Mouse (Mus musculus) left cerebral cortex, postnatal 25 days (tissue): ENCODE results near the gene Grem1. TPM values are rescaled to one million over a fixed set of nuclear protein-coding genes. Genes with fewer than 3 reads are reported as not detected.
A peak's percentile ranks its signal among the peaks of the same experiment; 100 is the strongest.

Experiments
- DNase-seq, 2 experiments: peaks; one replicate each; pipeline ENCODE4 v3.0.0; 2022; ENCODE audit warnings: low spot score in 2 of 2, mixed read lengths in 1 of 2
- intact Hi-C: fragments of 180-260 bp; cut with DNase I; formaldehyde crosslinking; loops from one replicate; pipeline ENCODE4 v1.15.1; 2025
- total RNA-seq, 2 experiments: library from RNA; stranded (reverse); gene quantifications; 2 replicates each; pipeline ENCODE4 v1.2.3; 2021

The Grem1 gene
- total RNA-seq, 2 experiments from 2014 or later, result 1.3 to 1.5 TPM

DNA sequence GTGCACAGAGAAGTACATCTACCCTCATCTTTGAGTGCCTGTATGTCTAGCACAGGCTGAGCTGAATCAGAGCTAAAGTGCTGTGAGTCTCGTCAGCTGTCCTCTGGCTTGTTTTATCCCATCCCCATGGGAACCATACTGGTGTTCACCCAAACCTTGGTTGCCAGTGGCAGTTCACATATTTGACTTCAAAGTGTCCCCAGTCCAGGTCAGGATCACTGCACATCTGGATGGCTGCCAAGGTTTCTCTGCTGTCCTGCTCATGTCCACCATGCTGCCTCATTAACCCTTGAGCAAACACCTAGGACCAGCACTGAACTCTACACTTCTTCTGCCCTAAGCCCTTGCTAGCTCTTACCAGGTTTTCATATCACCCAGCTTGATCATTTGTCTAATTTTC is 7.4 kb upstream of the Grem1 start:
- intact Hi-C loops, result no loop called here

DNA sequence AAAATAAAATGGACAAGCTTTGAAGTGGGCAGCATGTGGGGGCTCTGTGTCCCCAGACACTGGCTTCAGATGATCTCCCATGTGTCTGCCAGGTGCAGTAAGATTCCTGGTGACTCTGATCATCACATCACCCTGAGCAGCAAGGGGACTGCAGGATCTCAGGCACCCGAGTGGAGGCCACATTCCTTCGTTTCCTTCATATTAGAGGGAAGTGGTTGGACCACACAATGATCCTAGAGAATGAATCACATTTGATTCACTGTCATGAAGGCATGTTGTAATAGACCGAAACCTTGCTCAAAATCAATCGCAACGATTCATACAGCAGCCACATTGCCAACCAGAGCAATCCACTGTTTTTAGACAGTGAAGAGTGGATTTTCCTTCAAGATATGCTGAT is 6.5 kb upstream of the Grem1 start:
- no peak for DNase-seq
- intact Hi-C loops, result no loop called here

More for the DNA sequence above, 7.4 kb upstream of the Grem1 start:
- no peak for DNase-seq

DNA sequence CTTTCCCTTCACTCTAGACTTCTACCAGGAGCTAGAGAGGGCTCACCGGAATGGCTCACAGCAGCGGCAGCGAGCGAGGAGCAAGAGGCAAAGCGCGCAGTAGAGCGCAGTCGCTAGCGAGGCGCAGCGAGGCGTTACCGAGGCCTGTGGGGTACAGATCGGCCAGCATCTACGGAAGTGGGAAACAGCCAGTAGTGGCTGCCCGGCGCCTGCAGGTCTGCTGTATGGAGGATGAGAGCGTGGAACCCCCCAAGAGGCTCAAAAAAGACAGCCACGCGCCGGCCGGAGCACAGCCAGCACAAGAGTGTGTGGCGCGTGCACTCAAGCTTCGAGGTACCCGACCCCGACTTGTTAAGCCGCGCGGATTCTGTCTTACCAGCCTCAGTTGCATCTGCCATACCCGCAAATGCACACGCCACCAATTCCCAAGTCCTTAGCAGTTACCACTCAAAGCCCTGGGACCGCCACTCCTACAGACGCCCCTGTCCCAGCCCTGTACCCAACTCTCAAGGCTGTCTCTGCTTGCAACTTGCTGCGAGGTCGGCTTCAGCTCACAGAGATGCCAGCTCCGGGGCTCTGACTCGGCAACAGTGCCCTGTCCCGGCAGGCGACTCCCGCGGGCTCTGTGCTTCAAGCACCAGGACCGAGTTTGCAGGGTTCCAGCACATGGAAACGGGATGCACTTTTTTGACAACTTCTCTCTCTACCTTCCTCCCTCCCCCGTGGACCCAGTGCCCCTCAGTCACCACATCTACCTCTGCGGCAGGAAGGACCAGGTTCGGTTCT is 728 bp downstream of the Grem1 start:
- intact Hi-C loops, result no loop called here

DNA sequence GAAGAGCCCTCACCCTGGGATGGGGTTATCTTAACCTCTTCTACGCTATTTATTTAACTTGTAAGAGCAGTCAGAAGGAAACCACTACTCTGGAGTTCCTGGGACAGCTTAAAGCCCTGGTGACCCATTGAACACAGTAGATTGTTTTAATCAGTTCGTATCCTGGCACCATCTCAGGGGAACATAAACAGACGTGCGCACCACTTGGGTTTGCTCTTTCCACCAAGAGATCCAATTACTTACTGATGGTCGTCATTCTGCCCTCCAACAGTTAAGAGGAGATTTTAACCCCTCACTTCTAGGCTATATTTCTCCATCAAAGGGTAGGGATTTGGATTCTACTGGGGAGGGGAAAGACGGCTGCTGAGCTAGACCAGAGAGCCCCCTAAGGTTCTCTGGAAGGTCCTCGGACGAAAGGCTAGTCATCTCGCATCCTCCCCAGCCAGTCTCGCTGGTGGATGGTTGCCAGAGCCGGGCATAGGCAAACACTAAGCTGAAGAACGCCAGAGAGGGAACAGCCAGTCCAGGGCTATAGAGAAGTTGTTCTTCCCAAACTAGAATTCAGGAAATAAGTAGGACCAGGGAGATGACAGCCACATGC is 1.4 kb downstream of the Grem1 start:
- intact Hi-C loops, result no loop called here
- DNase-seq, result no peak

More for the DNA sequence above, 728 bp downstream of the Grem1 start:
- DNase-seq, result peak; percentile 50 to 56

GRCm38 (mm10) chr2:113749721-113750120 is 8.7 kb downstream of the Grem1 start:
- no peak for DNase-seq
- intact Hi-C loops, result no loop called here

GRCm38 (mm10) chr2:113749309-113749708 is 9.1 kb downstream of the Grem1 start:
- DNase-seq, result no peak
- intact Hi-C loops, result no loop called here

- intact Hi-C loops, result no loop called here
- DNase-seq, result no peak
Measured at GRCm38 (mm10) chr2:113728581-113728980, 29.9 kb downstream of the Grem1 start.

- intact Hi-C loops, result no loop called here
- no peak for DNase-seq
Measured at GRCm38 (mm10) chr2:113714801-113715200, 43.6 kb downstream of the Grem1 start.

GRCm38 (mm10) chr2:113713406-113713805 is 45.0 kb downstream of the Grem1 start:
- intact Hi-C loops, result no loop called here
- no peak for DNase-seq

DNA sequence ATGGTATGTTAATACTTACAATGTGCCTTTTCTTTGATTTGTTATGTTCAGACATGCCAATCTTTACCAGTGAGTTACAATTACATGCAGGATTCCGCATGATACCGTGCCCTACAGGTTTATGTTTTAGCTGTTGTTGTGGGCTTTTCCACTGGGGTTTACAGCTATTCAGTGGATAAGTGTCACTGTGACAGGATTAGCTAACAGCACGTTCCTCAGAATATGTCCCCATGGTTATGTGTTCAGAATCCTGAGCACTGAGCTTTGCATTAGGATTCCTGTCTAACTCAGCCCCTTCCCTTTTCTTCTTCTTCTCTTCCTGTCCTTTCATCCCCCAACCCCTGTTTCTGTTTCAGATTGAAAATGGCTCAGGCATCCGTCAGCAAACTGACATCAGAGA is 50.9 kb downstream of the Grem1 start:
- intact Hi-C loops, result no loop called here
- no peak for DNase-seq

- no peak for DNase-seq
- intact Hi-C loops, result no loop called here
Measured at GRCm38 (mm10) chr2:113701507-113701906, 56.9 kb downstream of the Grem1 start.

- intact Hi-C loops, result no loop called here
- DNase-seq, result no peak
Measured at GRCm38 (mm10) chr2:113696647-113697046, 61.8 kb downstream of the Grem1 start.

DNA sequence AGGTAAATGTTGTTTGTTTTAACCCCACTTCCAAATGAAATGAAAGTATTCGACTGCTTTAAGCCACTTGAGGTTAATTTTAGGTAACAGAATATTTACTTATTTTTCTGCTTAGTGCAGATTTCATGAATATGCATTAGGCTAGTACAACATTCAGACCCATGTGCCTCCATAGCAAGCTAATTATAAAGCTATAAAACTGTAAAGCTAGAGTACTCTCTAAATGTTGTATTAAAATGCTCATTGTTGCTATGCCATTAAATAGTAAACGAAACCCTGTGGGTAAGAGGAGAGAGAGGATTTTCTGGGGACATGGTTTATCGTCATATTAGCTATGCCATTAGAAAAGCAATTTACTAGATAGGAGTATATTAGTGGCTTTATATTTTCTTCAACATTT is 62.2 kb downstream of the Grem1 start:
- intact Hi-C loops, result no loop called here
- DNase-seq, result no peak

Other genes starting within 250 kb of the Grem1 start
- 100 to 1,000 TPM; 488 to 523 TPM for gene Scg5, start 70.5 kb upstream of the Grem1 start, total RNA-seq
- 1 to 10 TPM; 2.1 to 2.2 TPM for gene Arhgap11a, start 90.0 kb upstream of the Grem1 start, total RNA-seq